In genomic region chr16:94096479-94096878, GRCm38 (mm10) we compare ENCODE assay signal across 31 mouse cellular contexts. TPM values are rescaled to one million over a fixed set of nuclear protein-coding genes. Genes with fewer than 3 reads are reported as not detected.
DNase-seq lines count a peak whose midpoint lies in the region; ATAC-seq lines count a peak whose summit lies in the region.
"Had no signal": no experiment of that assay in that cellular context is flagged by ENCODE, and none has a peak within 500 bp of the region (broad histone marks: within the 10 kb centered on the region; RNA-seq: fewer than 3 reads in every experiment).

No protein-coding gene starts in this region.

- H3K36me3 ChIP-seq in hindbrain, embryonic 10.5 days, result no peaks in the 10 kb centered on the region
- H3K36me3 ChIP-seq in hindbrain, embryonic 14.5 days (replicated peaks; ENCODE audit: control insufficient read depth, insufficient read depth), result no peaks in the 10 kb centered on the region
- no peaks in the 10 kb centered on the region for H3K36me3 ChIP-seq in midbrain, embryonic 14.5 days (ENCODE audit: control insufficient read depth, insufficient read depth, low read length)
- H3K36me3 ChIP-seq in midbrain, embryonic 10.5 days, result no peaks in the 10 kb centered on the region
- no peaks in the 10 kb centered on the region for H3K36me3 ChIP-seq in embryonic facial prominence, embryonic 11.5 days (replicated peaks; ENCODE audit: control insufficient read depth, insufficient read depth, low read depth, low read length)
- H3K36me3 ChIP-seq in splenic B cell, adult 2 months (ENCODE audit: control insufficient read depth, insufficient read depth, low read length, poor library complexity, severe bottlenecking), result no peaks in the 10 kb centered on the region
- H3K36me3 ChIP-seq: G1E; heart, embryonic 10.5 days; hindbrain, embryonic 13.5 days; intestine, embryonic 15.5 days; kidney, embryonic 15.5 days; limb, embryonic 15.5 days; lung, embryonic 15.5 days; neural tube, embryonic 13.5 days had no signal

- no peak for ATAC-seq in hindbrain, embryonic 14.5 days (ENCODE audit: low FRiP score)
- ATAC-seq in midbrain, embryonic 14.5 days (ENCODE audit: low FRiP score, low TSS enrichment), result no peak
- no peak for ATAC-seq in embryonic facial prominence, embryonic 11.5 days (replicated peaks; ENCODE audit: insufficient number of reproducible peaks, low FRiP score, low TSS enrichment, low read depth)
- ATAC-seq: forebrain, embryonic 14.5 days; intestine, embryonic 15.5 days; Patski had no signal

- H3K4me1 ChIP-seq in hindbrain, embryonic 10.5 days (replicated peaks), result peaks cover 29% of the 10 kb centered on the region
- H3K4me1 ChIP-seq in hindbrain, embryonic 14.5 days (replicated peaks; ENCODE audit: control insufficient read depth, insufficient read depth, low read length), result no peaks in the 10 kb centered on the region
- no peaks in the 10 kb centered on the region for H3K4me1 ChIP-seq in midbrain, embryonic 14.5 days (ENCODE audit: control insufficient read depth, insufficient read depth, low read length)
- H3K4me1 ChIP-seq in midbrain, embryonic 10.5 days, result peaks cover 56% of the 10 kb centered on the region
- H3K4me1 ChIP-seq in embryonic facial prominence, embryonic 11.5 days (ENCODE audit: control insufficient read depth, insufficient read depth, low read length), result no peaks in the 10 kb centered on the region; the same call in 1 of the 2 replicates
- H3K4me1 ChIP-seq: intestine, embryonic 15.5 days had no signal

- 3% methylated on average over 14 of the region's 14 CpGs for WGBS in hindbrain, embryonic 10.5 days
- WGBS in hindbrain, embryonic 14.5 days, result 2% methylated on average over 14 of the region's 14 CpGs
- WGBS in midbrain, embryonic 14.5 days, result 2% methylated on average over 14 of the region's 14 CpGs
- 2% methylated on average over 14 of the region's 14 CpGs for WGBS in midbrain, embryonic 10.5 days
- 3% methylated on average over 14 of the region's 14 CpGs for WGBS in embryonic facial prominence, embryonic 11.5 days

- no peak overlapping the region for H3K4me3 ChIP-seq in hindbrain, embryonic 10.5 days
- no peak overlapping the region for H3K4me3 ChIP-seq in hindbrain, embryonic 14.5 days (replicated peaks; ENCODE audit: low read length)
- H3K4me3 ChIP-seq in midbrain, embryonic 14.5 days (replicated peaks; ENCODE audit: low read depth, low read length), result no peak overlapping the region
- no peak overlapping the region for H3K4me3 ChIP-seq in midbrain, embryonic 10.5 days
- H3K4me3 ChIP-seq in embryonic facial prominence, embryonic 11.5 days (ENCODE audit: low read depth, low read length), result no peak overlapping the region
- H3K4me3 ChIP-seq: heart, embryonic 10.5 days; hindbrain, embryonic 13.5 days; intestine, embryonic 15.5 days; kidney, embryonic 15.5 days; limb, embryonic 15.5 days; lung, embryonic 15.5 days; neural tube, embryonic 13.5 days had no signal

- DNase-seq in hindbrain, embryonic 10.5 days (ENCODE audit: low spot score), result peak; percentile 30
- DNase-seq in hindbrain, embryonic 14.5 days (ENCODE audit: low spot score), result no peak
- peak; percentile 42 for DNase-seq in midbrain, embryonic 14.5 days
- no peak for DNase-seq in midbrain, embryonic 10.5 days (ENCODE audit: low spot score)
- peak; percentile 24 for DNase-seq in embryonic facial prominence, embryonic 11.5 days (ENCODE audit: low spot score)
- DNase-seq in splenic B cell, adult 2 months (ENCODE audit: low read depth, low spot score), result peak; percentile 30
- DNase-seq in spleen, adult 12 weeks (ENCODE audit: low spot score), result no peak
- DNase-seq in adrenal gland, postnatal 4 days (ENCODE audit: low spot score in 2 of 2), result no peak
- DNase-seq: adrenal gland, adult 8-10 months; cerebellum, postnatal 25 days; gastrocnemius, postnatal 10 days; kidney, postnatal 36 days; layer of hippocampus, postnatal 36 days; lung, postnatal 4 days; right cerebral cortex, adult 18-20 months; right cerebral cortex, postnatal 4 days; thymus, adult 2 months; thymus, postnatal 4 days had no signal

- no peak overlapping the region for H3K9ac ChIP-seq in hindbrain, embryonic 14.5 days
- no peak overlapping the region for H3K9ac ChIP-seq in midbrain, embryonic 14.5 days (replicated peaks; ENCODE audit: low read length)
- H3K9ac ChIP-seq in embryonic facial prominence, embryonic 11.5 days (replicated peaks; ENCODE audit: low read length), result no peak overlapping the region
- H3K9ac ChIP-seq: hindbrain, embryonic 13.5 days; intestine, embryonic 15.5 days; kidney, embryonic 15.5 days; limb, embryonic 15.5 days; liver, embryonic 14.5 days; lung, embryonic 15.5 days; neural tube, embryonic 13.5 days had no signal

- H3K9me3 ChIP-seq in hindbrain, embryonic 10.5 days, result no peaks in the 10 kb centered on the region
- H3K9me3 ChIP-seq in hindbrain, embryonic 14.5 days (ENCODE audit: control insufficient read depth, low read length), result no peaks in the 10 kb centered on the region
- H3K9me3 ChIP-seq in midbrain, embryonic 14.5 days (ENCODE audit: control insufficient read depth, low read length), result no peaks in the 10 kb centered on the region
- no peaks in the 10 kb centered on the region for H3K9me3 ChIP-seq in midbrain, embryonic 10.5 days (replicated peaks)
- H3K9me3 ChIP-seq in embryonic facial prominence, embryonic 11.5 days (replicated peaks; ENCODE audit: control insufficient read depth, low read length), result no peaks in the 10 kb centered on the region
- H3K9me3 ChIP-seq: G1E; heart, embryonic 10.5 days; hindbrain, embryonic 13.5 days; intestine, embryonic 15.5 days; kidney, embryonic 15.5 days; limb, embryonic 15.5 days; lung, embryonic 15.5 days; neural tube, embryonic 13.5 days had no signal

- H3K4me2 ChIP-seq in hindbrain, embryonic 14.5 days (replicated peaks), result no peak overlapping the region
- no peak overlapping the region for H3K4me2 ChIP-seq in midbrain, embryonic 14.5 days (ENCODE audit: low read length)
- H3K4me2 ChIP-seq in embryonic facial prominence, embryonic 11.5 days (ENCODE audit: low read depth, low read length), result no peak overlapping the region
- H3K4me2 ChIP-seq: hindbrain, embryonic 13.5 days; intestine, embryonic 15.5 days; kidney, embryonic 15.5 days; limb, embryonic 15.5 days; lung, embryonic 15.5 days; neural tube, embryonic 13.5 days had no signal

- peaks cover 100% of the 10 kb centered on the region for H3K27me3 ChIP-seq in hindbrain, embryonic 10.5 days (ENCODE audit: insufficient read depth, poor library complexity, severe bottlenecking)
- H3K27me3 ChIP-seq in hindbrain, embryonic 14.5 days (ENCODE audit: control insufficient read depth, insufficient read depth, low read length), result peaks cover 96% of the 10 kb centered on the region
- peaks cover 83% of the 10 kb centered on the region for H3K27me3 ChIP-seq in midbrain, embryonic 14.5 days (ENCODE audit: control insufficient read depth, insufficient read depth, low read length)
- H3K27me3 ChIP-seq in midbrain, embryonic 10.5 days (ENCODE audit: low read depth, poor library complexity, severe bottlenecking), result peaks cover 97% of the 10 kb centered on the region
- H3K27me3 ChIP-seq in embryonic facial prominence, embryonic 11.5 days (ENCODE audit: control insufficient read depth, insufficient read depth, low read length), result peaks cover 47% of the 10 kb centered on the region
- peaks cover 3% of the 10 kb centered on the region for H3K27me3 ChIP-seq in splenic B cell, adult 2 months (ENCODE audit: control insufficient read depth, insufficient read depth, low read length, poor library complexity, severe bottlenecking)
- H3K27me3 ChIP-seq: CH12.LX had no signal

- H3K27ac ChIP-seq in hindbrain, embryonic 10.5 days, result no peak overlapping the region
- no peak overlapping the region for H3K27ac ChIP-seq in hindbrain, embryonic 14.5 days
- no peak overlapping the region for H3K27ac ChIP-seq in midbrain, embryonic 14.5 days (replicated peaks; ENCODE audit: low read depth, low read length)
- no peak overlapping the region for H3K27ac ChIP-seq in midbrain, embryonic 10.5 days (replicated peaks)
- H3K27ac ChIP-seq in embryonic facial prominence, embryonic 11.5 days (replicated peaks; ENCODE audit: low read depth, low read length), result no peak overlapping the region
- H3K27ac ChIP-seq: heart, embryonic 10.5 days; hindbrain, embryonic 13.5 days; intestine, embryonic 15.5 days; kidney, embryonic 15.5 days; limb, embryonic 15.5 days; liver, embryonic 14.5 days; lung, embryonic 15.5 days; neural tube, embryonic 13.5 days had no signal

RNA-seq across cellular contexts. Expression of gene Sim2, which starts 11.7 kb away (rescaled TPM):
- 0.25 and 0.27 TPM in 2 replicates for polyA plus RNA-seq in hindbrain, embryonic 10.5 days (2016; fragmentation: Nextera tagmentation; extraction: Ambion mirVana)
- 0.04 and 0.25 TPM in 2 replicates for polyA plus RNA-seq in hindbrain, embryonic 14.5 days (2014; fragmentation: Nextera tagmentation; extraction: Ambion mirVana)
- polyA plus RNA-seq in midbrain, embryonic 14.5 days (2014; fragmentation: Nextera tagmentation; extraction: Ambion mirVana), result 0.05 TPM in 1 of 2 replicates, not detected in the other
- polyA plus RNA-seq in midbrain, embryonic 10.5 days (2016; fragmentation: Nextera tagmentation; extraction: Ambion mirVana), result 2.8 and 2.9 TPM in 2 replicates
- polyA plus RNA-seq in embryonic facial prominence, embryonic 11.5 days (2014; fragmentation: Nextera tagmentation; extraction: Ambion mirVana), result 3.0 and 3.9 TPM in 2 replicates
- 1 to 10 TPM in 1 of 2 experiments, not detected in 1; 3.5 TPM for total RNA-seq in adrenal gland, postnatal 4 days (2021)
- total RNA-seq: adrenal gland, adult 8-10 months; CH12.LX; G1E; megakaryocyte-erythroid progenitor cell, adult 5-6 weeks had no signal
- polyA plus RNA-seq: G1E; hindbrain, embryonic 13.5 days; intestine, embryonic 15.5 days had no signal

Comparison
In these comparisons a context has a peak if more than half of its experiments do, and no peak if none do; other contexts are left out.
1. DNase-seq: peak in hindbrain, embryonic 10.5 days (single experiment), midbrain, embryonic 14.5 days (single experiment), embryonic facial prominence, embryonic 11.5 days (single experiment) and splenic B cell, adult 2 months (single experiment); none in hindbrain, embryonic 14.5 days (single experiment), midbrain, embryonic 10.5 days (single experiment), spleen, adult 12 weeks (single experiment) and adrenal gland, postnatal 4 days (0 of 2).